Mouse (Mus musculus) gastrocnemius, postnatal 14 days (tissue): Measurements from ENCODE around the gene Sh3d19. TPM values are rescaled to one million over a fixed set of nuclear protein-coding genes. Genes with fewer than 3 reads are reported as not detected.

Experiments used
- DNase-seq: peaks from one replicate; pipeline ENCODE4 v3.0.0; 2021; ENCODE audit warnings: mixed read lengths
- intact Hi-C: fragments of 180-260 bp; cut with DNase I; formaldehyde crosslinking; loops from one replicate; pipeline ENCODE4 v1.15.1; 2025; ENCODE audit warnings: low total_unique reads
- total RNA-seq, 2 experiments: library from RNA; stranded (reverse); gene quantifications; 2 replicates each; pipeline ENCODE4 v1.2.3; 2021

Gene Sh3d19
- total RNA-seq, 2 experiments from 2014 or later, result 23.1 to 23.2 TPM

DNA sequence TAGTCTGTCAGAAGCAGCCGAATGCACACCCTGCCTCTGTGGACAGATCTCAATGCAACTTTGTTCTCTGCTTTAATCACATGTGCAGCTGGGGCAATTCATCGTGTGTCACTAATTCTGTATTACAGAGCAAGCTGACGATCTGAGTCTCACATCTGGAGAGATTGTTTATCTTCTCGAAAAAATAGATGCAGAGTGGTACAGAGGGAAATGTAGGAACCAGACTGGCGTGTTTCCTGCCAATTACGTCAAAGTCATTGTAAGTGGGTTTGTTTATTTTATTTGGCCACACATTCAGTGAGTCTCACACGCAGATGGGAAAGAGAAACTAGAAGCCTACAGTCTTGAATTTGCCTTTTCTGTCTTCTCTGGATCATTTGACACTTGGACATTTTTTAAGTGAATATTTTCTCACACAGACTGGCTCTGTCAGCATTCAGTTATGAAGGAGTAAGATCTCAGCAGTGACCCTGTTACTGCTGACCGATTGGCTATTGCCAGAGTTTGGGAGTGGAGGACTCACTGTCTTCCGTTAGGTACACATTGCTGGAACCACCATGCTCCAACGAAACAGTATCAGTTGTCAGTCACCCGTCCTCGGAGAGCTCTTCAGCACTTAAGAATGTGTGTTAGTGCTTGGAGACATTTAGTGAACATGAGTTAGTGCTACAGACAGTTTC lies 143.9 kb downstream of the Sh3d19 start:
- no peak for DNase-seq
- intact Hi-C loops, result no loop called here

DNA sequence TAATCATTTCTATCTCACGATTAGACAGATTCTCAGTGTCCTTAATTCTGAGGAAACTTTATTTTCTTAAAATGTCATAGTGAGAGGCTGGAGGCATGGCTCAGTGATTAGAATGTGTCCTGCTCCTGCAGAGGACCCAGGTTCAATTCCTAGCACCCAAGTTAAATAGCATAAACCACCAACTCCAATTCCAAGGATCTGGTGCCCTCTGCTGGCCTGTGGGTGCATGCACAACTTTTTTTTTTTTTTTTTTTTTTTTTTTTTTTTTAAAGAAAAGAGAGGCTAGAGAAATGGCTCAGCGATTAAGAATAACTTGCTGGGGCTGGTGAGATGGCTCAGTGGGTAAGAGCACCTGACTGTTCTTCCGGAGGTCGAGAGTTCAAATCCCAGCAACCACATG lies 146.0 kb downstream of the Sh3d19 start:
- no peak for DNase-seq
- intact Hi-C loops, result no loop called here

DNA sequence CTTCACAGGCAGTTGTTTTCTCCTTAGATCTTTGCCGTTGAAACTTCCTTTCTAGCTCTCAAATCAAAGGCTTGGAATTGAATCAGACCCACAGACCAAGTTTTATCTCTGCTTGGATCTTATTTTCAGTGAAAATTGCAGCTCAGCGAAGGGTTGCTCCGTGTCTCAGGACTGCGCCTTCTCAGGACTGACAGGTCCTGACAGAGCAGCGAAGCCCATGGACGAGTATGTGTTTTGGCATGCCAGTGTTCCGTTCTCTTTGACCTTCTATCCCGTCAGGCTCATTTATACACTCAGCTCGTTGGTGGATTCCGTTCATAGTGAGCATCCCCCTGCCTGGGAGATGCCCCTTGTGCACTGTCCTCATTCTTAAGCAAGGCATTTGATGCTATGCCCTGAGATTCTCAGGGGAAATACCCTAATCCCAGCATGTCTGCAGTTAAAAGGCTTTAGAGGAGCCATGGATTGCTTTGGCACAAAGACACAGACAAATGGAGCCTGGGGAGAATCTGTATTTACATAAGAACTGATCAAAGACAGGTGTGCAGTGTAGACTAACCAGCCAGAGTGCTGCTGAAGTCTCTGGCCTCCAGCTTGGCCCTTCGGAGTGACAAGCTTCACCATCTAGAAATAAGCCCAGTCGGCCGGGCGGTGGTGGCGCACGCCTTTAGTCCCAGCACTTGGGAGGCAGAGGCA lies 148.5 kb downstream of the Sh3d19 start:
- intact Hi-C loops, result no loop called here
- no peak for DNase-seq

DNA sequence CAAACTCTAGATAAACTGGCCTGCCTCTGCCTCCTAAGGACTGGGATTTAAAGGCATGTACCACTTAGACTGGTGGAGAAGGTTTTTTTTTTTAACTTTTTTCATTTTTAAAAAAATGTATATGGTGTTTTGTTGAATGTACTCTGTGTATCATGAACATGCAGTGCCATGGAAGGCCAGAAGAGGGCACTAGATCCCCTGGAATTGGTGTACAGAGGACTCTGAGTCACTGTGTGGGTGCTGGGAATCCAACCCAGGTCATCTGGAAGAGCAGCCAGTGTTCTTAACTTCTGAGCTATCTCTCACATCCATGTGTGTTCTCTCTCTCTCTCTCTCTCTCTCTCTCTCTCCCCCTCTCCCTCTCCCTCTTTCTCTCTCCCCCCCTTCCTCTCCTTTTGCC lies 151.2 kb downstream of the Sh3d19 start:
- intact Hi-C loops, result no loop called here
- DNase-seq, result no peak

DNA sequence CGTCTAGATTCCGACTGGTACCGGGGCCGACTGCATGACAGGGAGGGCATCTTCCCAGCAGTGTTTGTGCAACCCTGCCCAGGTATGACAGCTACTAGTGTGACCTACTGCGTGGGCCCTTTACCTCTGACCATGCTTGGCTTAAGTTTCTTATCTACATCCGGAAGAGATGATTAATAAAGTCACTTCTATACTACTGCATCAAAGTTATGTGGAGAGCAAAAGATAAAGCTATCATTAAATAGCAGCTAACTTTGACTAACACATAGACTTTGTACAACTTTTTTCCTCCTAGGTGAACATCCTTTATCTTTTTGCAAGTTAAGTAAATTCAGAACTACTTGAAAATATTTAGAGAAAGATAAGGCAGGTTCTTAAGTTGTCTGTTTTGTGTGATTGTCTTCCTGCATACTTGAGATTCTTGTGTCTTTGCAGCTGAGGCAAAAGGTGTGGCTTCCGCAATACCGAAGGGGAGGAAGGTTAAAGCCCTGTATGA lies 152.4 kb downstream of the Sh3d19 start:
- intact Hi-C loops, result no loop called here
- no peak for DNase-seq

DNA sequence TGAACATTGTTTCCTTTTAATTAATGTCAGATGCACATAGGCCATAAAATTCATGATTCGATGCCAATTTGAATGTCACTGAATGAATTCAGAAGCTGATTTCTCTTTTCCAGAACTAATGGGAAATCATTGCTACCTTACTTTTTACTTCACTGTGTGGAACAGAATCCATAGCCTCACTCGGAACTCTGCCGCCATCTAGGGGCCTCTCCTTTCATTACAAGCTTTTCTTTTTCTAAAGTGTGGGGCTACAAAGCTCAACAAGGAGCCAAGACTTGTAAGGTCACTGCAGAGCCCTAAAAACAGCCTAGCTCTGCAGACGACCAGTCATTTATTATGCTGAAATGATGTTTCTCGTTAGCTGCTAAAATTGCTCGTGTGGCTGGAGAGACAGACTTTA lies 158.8 kb downstream of the Sh3d19 start:
- peak; percentile 42 for DNase-seq
- intact Hi-C loops, result no loop called here

DNA sequence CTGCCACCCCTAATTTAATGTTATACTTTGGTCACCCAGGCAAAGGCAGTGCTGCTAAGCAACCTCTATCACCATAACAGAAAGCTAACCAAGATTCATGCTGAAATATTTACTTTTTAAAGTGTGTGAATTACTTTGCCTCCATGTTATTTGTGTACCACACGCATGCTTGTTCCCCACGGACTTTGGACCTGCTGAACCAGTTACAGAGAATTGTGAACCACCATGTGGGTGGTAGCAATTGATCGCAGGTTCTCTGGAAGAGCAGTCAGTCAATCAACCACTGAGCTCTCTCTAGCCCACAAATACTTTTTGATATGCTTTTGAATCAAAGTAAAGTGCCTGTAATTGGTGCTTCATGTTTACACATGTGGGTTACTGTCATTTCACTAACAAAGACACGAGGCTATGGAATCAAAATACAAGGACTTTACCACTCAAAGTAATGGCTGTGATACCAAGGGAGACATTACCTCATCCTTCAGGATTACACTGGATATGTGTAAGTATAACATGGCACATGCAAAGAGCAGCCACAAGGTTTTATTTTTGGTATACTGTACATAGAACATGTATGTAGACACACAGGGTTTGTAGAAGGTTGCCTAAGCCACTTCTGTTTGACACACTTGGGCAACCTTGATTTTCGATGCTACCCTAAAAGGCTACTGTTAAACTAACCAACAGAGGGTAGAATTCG lies 164.2 kb downstream of the Sh3d19 start:
- intact Hi-C loops, result no loop called here
- DNase-seq, result no peak

DNA sequence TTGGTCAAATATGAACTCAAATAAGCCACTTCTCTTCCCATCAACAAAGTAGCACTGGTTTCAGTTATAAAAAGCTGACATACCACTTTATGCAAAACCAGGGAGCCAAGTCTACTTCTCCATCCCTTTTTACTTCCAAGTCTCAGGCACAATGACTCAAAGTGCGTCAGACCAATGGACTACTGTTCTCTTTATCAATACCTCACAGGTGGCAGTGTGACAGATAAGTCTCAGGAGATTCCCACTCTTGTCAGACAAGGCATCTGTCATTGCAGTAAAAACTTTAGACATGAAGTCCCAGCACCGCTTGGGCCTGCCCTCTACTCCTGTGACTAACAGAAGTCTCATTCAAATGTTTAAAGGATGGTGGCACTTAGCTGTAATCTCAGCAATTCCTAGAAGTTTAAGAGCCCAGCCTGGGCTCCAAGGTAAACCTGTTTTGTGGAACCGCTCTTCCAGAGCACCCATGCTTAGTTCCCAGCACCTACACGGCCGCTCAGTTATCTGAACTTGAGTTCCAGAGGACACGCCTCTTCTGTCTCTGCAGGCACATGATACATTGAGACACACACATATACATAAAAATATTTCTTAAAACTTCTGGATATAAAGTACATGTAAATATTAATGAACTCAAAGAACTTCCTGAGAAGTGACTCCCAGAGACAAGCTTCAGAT lies 165.1 kb downstream of the Sh3d19 start:
- intact Hi-C loops, result no loop called here
- DNase-seq, result no peak

DNA sequence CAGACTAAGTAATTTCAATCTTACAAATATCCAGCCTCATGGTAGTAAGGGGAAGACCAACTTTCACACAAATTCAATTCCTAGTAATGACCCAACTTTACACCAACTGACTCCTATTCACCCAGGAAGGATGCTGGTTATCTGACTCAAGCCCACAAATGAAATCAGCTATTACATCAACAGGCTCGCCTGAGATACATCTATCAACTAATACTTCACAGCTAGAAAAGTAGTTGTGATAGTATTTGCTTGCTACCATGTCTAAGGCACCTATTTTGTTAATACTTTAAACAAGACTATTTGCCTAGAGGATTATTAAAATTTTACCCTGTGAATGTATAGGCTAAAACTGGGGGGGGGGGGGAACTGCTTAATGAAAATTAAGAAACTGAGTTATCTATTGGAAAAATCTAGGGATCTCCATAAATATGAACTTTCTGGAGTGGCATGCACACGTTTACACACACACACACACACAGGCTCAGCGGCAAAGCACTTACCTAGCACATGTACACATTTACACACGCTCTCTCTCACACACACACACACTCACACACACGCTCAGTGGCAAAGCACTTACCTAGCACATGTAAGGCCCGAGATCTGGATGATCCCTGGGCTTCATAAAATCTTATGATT lies 166.1 kb downstream of the Sh3d19 start:
- no peak for DNase-seq
- intact Hi-C loops, result no loop called here

DNA sequence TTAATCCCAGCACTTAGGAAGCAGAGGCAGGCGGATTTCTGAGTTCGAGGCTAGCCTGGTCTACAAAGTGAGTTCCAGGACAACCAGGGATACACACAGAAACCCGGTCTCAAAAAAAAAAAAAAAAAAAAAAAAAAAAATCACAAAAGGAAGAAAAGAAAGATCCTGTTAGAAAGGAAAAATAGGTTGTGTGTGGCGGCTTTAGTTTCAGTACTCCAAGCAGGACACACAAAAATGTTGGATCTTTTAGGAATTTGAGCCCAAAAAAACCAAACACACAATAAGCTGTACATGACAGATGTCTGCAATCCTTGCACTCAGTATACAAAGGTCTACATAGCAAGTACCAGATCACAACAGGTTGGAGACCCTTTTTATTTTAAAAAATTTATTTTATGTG lies 168.8 kb downstream of the Sh3d19 start:
- intact Hi-C loops, result no loop called here
- no peak for DNase-seq

DNA sequence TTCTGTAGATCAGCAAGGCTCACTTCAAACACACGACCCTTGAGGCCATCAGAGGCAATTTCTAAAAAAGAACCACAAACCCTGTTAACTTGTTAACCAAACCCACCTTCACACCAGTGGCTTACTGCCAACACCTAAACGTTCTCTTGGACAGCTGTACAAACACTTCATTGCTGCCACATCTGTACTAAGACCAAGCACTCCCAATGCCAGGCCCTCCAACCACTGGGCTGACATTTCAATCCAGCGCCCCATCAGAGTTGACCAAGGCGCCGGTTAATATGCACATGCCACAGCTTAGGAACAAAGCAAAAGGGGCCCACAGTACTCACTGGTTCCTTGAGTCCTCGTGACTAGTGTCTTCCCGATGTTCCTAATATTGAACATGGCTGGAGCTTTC lies 170.5 kb downstream of the Sh3d19 start:
- intact Hi-C loops, result no loop called here
- no peak for DNase-seq

DNA sequence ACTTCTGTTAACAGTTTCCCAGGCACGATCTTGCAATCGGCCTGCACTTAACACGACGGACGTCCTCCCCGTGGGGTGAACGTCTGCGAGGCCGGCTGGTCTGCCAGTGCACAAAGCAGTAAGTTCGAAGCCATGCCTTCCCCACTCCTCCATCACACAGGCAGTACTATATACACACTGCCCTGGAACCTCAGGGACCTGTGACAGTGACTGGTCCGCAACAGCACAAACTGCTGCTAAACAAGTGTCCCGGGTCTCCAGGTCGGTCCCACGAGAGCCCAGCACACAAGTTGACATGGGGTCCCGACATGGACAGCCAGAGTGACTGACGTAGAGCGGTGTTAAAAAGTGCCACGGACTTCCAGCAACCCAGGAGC lies 171.0 kb downstream of the Sh3d19 start:
- peak; percentile 11 for DNase-seq

DNA sequence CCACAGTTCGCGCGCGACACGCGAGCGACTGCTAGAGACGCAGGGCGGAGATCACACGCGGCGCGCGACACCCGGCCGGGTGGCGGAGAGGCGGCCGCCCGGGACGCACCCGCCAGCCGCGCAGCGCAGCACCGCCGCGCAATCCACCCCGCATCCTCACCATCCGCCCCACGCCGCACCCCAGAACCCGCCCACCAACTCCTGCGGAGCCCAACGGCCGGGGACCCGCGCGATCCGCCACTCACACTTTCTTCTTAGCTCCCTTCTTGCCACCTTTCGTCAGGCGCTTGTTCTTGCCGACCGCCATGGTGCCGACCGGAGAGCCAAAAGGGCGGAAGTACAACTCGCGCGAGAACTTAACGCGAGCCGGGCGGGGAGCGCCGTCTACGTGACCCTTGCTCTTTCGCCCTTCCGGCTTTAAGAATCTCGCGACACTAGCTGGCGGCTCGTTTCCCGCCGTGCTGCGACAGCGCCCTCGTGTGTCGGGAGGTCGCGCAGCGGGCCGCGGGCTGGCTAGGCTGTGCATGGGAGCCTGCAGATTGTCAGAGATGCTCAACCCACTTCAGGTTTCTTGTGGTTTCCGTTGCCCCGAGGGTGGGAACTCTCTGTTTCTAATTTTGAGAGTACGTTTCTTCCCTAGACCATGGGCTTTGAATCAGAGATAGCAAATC lies 171.5 kb downstream of the Sh3d19 start, which contains the start of gene Rps3a1:
Gene Rps3a1 (minus strand): TSS at position 440 of the 671 bp plus-strand sequence.
- DNase-seq, result peak; percentile 97
- intact Hi-C loops, result no loop called here

More for the DNA sequence above, 171.0 kb downstream of the Sh3d19 start:
- intact Hi-C loops, result no loop called here

DNA sequence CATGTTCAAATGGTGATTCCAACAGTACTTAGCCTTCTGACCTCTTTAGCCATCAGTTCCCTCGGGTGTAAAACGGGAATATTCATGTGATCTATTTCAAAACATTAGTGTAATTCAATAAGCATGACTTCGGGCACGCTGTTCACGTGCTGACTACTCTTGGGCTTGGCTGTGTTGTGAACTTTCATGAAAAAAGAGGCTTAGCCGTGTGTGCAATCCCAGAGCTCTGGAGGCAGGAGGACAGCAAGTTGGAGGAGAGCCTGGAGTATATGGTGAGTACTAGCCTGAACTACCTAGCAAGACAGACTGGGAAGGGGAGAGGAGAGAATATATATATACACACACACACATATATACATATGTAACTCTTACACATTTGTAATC lies 172.0 kb downstream of the Sh3d19 start:
- intact Hi-C loops, result no loop called here
- no peak for DNase-seq

DNA sequence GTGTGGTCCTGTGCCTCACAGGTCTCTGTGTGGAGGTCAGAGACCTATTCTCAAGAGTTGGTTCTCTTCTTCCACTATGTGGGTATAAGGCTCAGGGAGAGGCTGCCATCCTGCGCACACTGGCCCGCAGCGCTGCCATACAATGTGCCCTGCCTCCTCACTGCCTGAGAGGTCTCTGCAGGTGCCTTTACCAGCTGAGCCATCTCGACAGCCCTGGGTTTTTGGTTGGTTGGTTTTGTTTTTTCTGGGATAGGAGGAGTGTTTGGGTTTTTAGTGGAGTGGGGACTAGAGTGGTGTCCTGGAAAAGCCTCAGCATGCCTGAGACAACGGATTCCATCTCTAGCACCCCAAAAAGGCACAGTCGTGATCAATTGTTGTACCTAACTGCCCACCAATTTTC lies 172.4 kb downstream of the Sh3d19 start:
- intact Hi-C loops, result no loop called here
- no peak for DNase-seq

DNA sequence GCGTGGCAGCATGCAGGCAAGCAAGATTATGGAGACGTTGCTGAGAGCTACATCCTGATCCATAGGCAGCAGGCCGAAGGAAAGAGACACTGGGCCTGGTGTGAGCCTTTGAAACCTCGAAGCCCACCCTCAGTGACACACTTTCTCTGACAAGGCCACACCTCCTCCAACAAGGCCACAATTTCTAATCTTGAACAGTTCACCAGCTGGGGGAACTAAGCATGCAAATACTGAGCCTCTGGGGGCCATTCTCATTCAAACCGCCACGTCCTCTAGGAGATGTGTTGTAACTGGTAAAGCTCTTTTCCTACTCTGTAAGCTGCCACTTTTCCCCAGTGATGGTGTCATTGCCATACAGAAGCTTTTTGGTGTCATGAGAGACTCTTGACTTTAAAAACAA lies 178.2 kb downstream of the Sh3d19 start:
- DNase-seq, result no peak
- intact Hi-C loops, result no loop called here

DNA sequence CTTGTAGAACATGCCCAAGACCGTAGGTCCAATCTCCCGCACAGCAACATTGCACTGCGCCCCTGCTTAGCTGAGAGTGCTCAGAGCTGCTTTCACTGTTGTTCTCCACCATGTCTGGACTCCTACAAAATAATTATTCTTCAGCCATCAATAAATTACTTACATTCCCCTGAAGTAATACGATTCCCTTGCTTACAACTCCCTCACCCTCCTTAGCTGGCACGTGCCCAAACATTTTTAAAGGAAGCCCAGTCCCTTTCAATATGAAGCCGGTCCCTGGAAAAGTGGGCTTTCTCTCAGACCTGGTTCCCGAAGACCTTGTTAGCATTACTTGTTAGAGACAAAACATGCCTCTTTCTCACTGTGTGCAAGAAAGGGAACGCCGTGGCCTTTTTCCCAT lies 178.6 kb downstream of the Sh3d19 start:
- intact Hi-C loops, result no loop called here

DNA sequence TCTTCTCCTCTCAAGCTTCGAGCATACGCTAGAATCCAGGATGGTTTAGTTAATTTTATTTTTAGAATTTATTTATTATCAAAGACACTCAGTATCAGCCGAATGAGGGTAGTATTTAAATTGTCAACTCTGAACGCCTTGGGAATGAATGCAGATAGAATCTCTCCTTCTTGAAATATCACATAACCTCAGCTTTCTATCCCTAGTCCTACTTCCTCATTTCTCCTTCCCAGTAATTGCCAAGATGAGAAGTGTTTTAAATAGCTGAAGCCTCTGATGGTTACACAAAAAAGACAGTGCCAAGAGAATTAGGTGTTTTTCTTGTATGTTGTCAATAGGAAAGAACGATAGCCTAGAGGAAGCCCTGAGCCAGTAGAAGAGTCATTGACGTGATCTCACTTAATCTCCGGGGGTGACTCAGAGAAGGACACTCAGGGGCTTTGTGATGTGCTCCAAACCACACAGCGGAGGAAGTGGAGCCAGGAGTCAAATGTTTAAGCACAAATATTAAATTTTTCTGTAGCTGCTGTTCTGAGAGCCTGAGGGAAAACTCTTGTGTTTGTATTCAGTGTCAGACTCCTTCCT lies 198.0 kb downstream of the Sh3d19 start:
- intact Hi-C loops, result no loop called here
- DNase-seq, result no peak

More for the DNA sequence above, 178.6 kb downstream of the Sh3d19 start:
- no peak for DNase-seq

DNA sequence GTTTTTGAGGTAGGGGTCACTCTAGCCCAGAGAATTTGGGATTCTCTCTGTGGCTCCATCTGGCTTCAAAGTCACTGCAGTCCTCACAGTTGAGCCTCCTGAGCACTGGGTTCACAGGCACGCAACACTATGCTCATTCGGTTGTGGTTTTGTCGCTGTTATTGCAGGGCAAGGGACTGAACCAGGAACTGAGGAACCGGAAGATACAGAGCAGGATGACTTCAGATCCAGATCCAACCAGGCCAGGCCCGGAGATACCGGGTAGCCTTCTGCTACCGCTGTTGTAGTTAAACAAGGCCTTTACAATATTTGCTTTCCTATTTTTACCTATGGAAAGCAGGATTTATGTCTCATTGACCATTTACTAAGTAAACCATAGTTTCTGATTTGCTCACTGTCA lies 208.8 kb downstream of the Sh3d19 start:
- DNase-seq, result no peak
- intact Hi-C loops, result no loop called here
